3 mouse cellular contexts compared by ENCODE assay signal in the genomic region with DNA sequence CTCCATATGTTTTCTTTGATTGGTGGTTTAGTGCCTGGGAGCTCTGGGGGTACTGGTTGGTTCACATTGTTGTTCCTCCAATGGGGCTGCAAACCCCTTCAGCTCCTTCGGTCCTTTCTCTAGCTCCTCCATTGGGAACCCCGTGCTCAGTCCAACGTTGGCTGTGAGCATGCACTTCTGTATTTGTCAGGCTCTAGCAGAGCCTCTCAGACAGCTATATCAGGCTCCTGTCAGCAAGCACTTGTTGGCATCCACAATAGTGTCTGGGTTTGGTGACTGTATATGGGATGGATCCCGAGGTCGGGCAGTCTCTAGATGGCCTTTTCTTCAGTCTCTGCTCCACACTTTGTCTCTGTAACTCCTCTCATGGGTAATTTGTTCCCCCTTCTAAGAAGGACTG. TPM values are rescaled to one million over a fixed set of nuclear protein-coding genes. Genes with fewer than 3 reads are reported as not detected.
"Had no signal": no experiment of that assay in that cellular context is flagged by ENCODE, and none has a peak within 500 bp of the region (broad histone marks: within the 10 kb centered on the region; RNA-seq: fewer than 3 reads in every experiment).

No protein-coding gene starts in this region.

RNA-seq across cellular contexts. Expression of a gene that starts 6.2 kb away (rescaled TPM):
- polyA plus RNA-seq: myocyte; small intestine, adult 2 months; thymus, adult 2 months had no signal
